Mouse (Mus musculus) hindbrain, embryonic 16.5 days (tissue): ENCODE measurements around the gene Tbl2. TPM values are rescaled to one million over a fixed set of nuclear protein-coding genes. Genes with fewer than 3 reads are reported as not detected.

Experiments
- ATAC-seq: fragments of 200-750 bp; cut with Nextera tagmentation; 2 replicates; pipeline ENCODE4 v1.8.0; 2017; ENCODE audit warnings: moderate TSS enrichment, moderate library complexity
- H3K27ac ChIP-seq: fragments of 300-500 bp; sonication (generic); 2 replicates; pipeline ENCODE4 v1.5.1; 2014; ENCODE audit warnings: low read depth, mild to moderate bottlenecking, control low read depth, low read length, moderate library complexity
- H3K27me3 ChIP-seq: fragments of 300-500 bp; sonication (generic); replicated peaks from 2 replicates; pipeline ENCODE4 v1.6.1; 2014; ENCODE audit warnings: low read length; ENCODE audit not compliant: control insufficient read depth, insufficient read depth
- H3K36me3 ChIP-seq: fragments of 300-500 bp; sonication (generic); 2 replicates; pipeline ENCODE4 v1.6.1; 2014; ENCODE audit warnings: mild to moderate bottlenecking, low read length, moderate library complexity, mixed read lengths; ENCODE audit not compliant: control insufficient read depth, insufficient read depth
- H3K4me1 ChIP-seq: fragments of 300-500 bp; sonication (generic); 2 replicates; pipeline ENCODE4 v1.6.1; 2014; ENCODE audit warnings: low read depth, low read length; ENCODE audit not compliant: control insufficient read depth, insufficient read depth
- H3K4me2 ChIP-seq: fragments of 300-500 bp; sonication (generic); 2 replicates; pipeline ENCODE4 v1.6.1; 2014; ENCODE audit warnings: mild to moderate bottlenecking, low read length, control low read depth, moderate library complexity
- H3K4me3 ChIP-seq: fragments of 300-500 bp; sonication (generic); 2 replicates; pipeline ENCODE4 v1.5.1; 2014; ENCODE audit warnings: mild to moderate bottlenecking, low read length, control low read depth, moderate library complexity
- H3K9ac ChIP-seq: fragments of 300-500 bp; sonication (generic); 2 replicates; pipeline ENCODE4 v1.6.1; 2014; ENCODE audit warnings: low read depth, mild to moderate bottlenecking, control low read depth, low read length, moderate library complexity
- H3K9me3 ChIP-seq: fragments of 300-500 bp; sonication (generic); 2 replicates; pipeline ENCODE4 v1.6.1; 2014; ENCODE audit warnings: mild to moderate bottlenecking, low read length, moderate library complexity; ENCODE audit not compliant: control insufficient read depth
- WGBS: fragments of 180-500 bp; shearing (Covaris S2); extraction: QIAGEN DNeasy Blood & Tissue Kit; methylation state at CpG from one replicate; pipeline ENCODE4 v1.1.7; 2014; 5-methylcytosine and 5-hydroxymethylcytosine counted together
- polyA plus RNA-seq: library from polyadenylated mRNA; unstranded; fragments of >200 nt; fragmentation: Nextera tagmentation; extraction: Ambion mirVana; gene quantifications from 2 replicates; pipeline ENCODE4 v1.2.1, GENCODE M21; 2015

Gene Tbl2
- polyA plus RNA-seq, 1 experiment from 2014 or later: 15.0 TPM

DNA sequence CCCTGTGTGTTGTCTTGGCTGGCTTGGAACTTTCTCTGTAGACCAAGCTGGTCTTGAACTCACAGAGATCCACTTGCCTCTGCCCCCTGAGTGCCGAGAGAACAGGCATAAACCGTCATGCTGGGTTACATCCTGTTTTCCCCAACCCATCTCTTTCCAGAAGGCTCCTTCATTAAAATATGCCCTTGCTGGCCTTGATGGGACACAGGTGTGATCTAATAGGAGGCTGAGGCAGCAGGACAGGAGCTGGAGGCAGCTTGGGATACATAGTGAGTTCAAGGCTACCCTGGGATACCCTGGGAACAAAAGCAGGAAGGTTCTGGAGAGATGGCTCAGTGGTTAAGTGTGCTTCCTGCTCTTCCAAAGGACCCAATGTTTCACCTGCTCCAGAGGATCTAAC lies 9.6 kb upstream of the Tbl2 start:
- no peaks in the 10 kb centered on the region for H3K4me1 ChIP-seq
- ATAC-seq: no peak
- H3K9ac ChIP-seq: no peak overlapping the region
- 75% methylated on average over 2 of the region's 2 CpGs for WGBS
- no peak overlapping the region for H3K4me2 ChIP-seq
- H3K36me3 ChIP-seq: no peaks in the 10 kb centered on the region
- no peaks in the 10 kb centered on the region for H3K9me3 ChIP-seq
- 0 out of 2 replicates have a peak, but pooled peaks cover under 1% of the 10 kb centered on the region for H3K27me3 ChIP-seq
- no peak overlapping the region for H3K27ac ChIP-seq
- H3K4me3 ChIP-seq: no peak overlapping the region

DNA sequence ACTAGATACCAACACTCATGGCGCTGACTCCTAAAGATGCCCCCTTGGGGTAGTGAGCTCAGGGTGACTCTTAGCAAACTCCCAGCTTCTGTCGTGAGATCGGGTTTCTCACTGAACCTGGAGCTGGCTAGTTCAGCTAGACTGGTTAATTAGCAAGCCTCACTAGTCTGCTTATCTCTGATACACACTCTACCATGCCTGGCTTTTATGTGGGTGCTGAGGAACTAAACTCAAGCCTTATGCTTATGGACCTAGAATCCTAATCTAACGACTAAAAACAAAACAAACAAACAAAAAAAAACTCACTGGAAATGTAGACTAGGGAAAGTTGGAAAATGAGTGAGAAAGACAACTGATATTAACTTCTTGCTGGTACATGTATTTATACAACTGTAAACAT lies 5.0 kb upstream of the Tbl2 start:
- no peak overlapping the region for H3K9ac ChIP-seq
- H3K4me1 ChIP-seq: peaks cover 6% of the 10 kb centered on the region
- no peaks in the 10 kb centered on the region for H3K9me3 ChIP-seq
- H3K4me3 ChIP-seq: no peak overlapping the region
- H3K27me3 ChIP-seq: no peaks in the 10 kb centered on the region
- no peak for ATAC-seq
- WGBS: 72% methylated on average over 4 of the region's 4 CpGs
- no peaks in the 10 kb centered on the region for H3K36me3 ChIP-seq
- H3K4me2 ChIP-seq: no peak overlapping the region
- H3K27ac ChIP-seq: no peak overlapping the region

DNA sequence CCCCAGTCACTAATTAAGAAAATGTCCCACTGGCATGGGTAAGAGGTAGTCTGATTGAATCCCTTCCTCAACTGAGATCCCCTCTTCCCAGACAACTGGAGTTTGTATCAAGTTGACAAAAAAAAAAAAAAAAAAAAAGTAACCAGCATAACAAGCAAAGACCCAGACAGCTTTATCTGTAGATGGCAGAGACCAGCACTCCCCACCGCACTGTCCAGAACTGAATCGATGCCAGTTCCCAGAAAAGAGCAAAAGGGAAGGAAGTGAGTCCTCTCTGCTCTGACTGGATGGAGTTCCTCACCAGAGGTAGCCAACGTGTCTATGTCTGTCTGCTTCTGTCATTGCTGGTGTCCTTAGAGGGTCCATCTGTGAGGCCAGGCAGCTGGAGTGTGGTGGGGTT lies 3.9 kb upstream of the Tbl2 start:
- no peak for ATAC-seq
- Histone ChIP-seq H3K4me3 (no peak overlapping the region), H3K27ac (no peak overlapping the region), H3K27me3 (no peaks in the 10 kb centered on the region), H3K36me3 (no peaks in the 10 kb centered on the region), H3K9me3 (no peaks in the 10 kb centered on the region), H3K9ac (no peak overlapping the region), H3K4me2 (no peak overlapping the region), H3K4me1 (peaks cover 6% of the 10 kb centered on the region)
- WGBS: 76% methylated on average over 3 of the region's 3 CpGs

DNA sequence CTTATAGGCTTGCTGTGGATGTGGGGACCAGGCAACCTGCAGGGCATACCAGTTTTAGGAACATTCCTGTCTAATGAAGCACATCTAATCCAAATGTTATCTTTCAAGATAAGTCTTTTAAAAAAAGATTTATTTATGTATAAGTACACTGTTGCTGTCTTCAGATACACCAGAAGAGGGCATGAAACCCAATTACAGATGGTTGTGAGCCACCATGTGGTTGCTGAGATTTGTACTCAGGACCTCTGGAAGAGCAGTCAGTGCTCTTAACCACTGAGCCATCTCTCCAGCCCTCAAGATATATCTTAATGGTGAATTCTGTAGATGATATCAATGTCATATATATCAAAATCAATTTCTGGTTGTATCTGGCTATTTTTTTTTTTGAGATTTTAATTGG lies 3.5 kb upstream of the Tbl2 start:
- Histone ChIP-seq H3K27me3 (no peaks in the 10 kb centered on the region), H3K9ac (no peak overlapping the region), H3K9me3 (no peaks in the 10 kb centered on the region), H3K36me3 (no peaks in the 10 kb centered on the region), H3K27ac (no peak overlapping the region), H3K4me3 (no peak overlapping the region), H3K4me2 (no peak overlapping the region), H3K4me1 (peaks cover 6% of the 10 kb centered on the region)
- no peak for ATAC-seq

DNA sequence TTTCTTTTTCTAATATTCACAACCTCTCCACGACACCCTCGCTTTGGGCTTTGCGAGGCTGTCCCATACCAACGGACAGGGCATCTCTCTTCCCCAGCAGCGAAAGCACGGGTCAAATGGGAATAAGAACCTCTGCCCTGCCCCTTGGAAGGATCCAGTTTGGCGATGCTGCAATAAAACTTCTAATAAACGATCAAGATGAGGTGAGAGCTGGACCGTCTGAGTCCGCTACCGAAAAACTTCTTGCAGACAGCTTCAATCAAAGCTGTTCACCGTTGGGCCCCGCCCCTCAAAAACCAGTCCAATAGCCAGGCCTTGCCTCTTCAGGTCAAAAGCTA lies 773 bp upstream of the Tbl2 start:
- Histone ChIP-seq H3K4me3 (peak overlapping the region; percentile 74), H3K4me1 (peaks cover 6% of the 10 kb centered on the region), H3K27ac (peak overlapping the region; percentile 84), H3K4me2 (peak overlapping the region; percentile 83), H3K9ac (peak overlapping the region; percentile 79), H3K9me3 (no peaks in the 10 kb centered on the region), H3K36me3 (no peaks in the 10 kb centered on the region), H3K27me3 (no peaks in the 10 kb centered on the region)
- under 1% methylated on average over 13 of the region's 13 CpGs for WGBS
- no peak for ATAC-seq

DNA sequence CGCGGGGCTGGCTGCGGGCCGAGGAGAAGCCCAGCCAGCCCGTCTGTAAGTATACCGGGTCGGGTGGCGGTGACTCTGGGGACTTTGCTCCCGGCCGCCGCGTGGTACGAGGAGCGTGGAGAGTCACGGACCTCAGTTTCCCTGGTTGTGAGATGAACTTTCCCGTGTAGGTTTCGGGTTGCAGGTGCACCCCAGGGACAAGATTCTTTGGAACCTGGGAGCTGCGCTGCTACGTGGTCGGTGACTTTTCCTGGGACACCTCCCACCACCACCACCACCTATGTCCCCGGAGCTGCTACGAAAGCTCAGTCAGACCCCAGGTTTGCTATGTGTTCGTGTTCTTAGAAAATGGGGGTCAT lies 342 bp downstream of the Tbl2 start:
- peak overlapping the region; percentile 74 for H3K4me3 ChIP-seq

DNA sequence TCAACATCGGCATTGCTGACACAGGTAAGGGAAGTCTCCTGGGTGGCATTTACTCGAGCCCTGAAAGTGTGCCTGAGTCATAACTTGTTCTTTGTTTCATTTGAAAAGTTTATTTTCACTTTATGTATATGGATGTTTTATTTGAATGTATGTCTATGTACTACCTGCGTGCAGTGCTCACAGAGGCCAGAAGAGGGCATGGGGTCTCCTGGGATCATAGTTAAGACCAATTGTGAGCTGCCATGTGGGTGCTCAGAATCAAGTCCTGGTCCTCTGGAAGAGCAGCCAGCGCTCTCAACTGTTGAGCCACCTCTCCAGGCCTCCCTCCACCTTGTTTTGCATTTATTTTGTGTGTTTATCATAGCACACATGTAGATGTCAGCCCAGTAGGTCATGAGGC lies 7.0 kb downstream of the Tbl2 start:
- 96% methylated on average over 4 of the region's 4 CpGs for WGBS
- Histone ChIP-seq H3K4me1 (no peaks in the 10 kb centered on the region), H3K36me3 (peaks cover 22% of the 10 kb centered on the region)

More for the DNA sequence above, 342 bp downstream of the Tbl2 start:
- H3K9me3 ChIP-seq: no peaks in the 10 kb centered on the region
- H3K27me3 ChIP-seq: no peaks in the 10 kb centered on the region
- no peaks in the 10 kb centered on the region for H3K36me3 ChIP-seq
- H3K4me1 ChIP-seq: peaks cover 6% of the 10 kb centered on the region
- peak overlapping the region; percentile 83 for H3K4me2 ChIP-seq
- ATAC-seq: no peak
- 0% methylated on average over 21 of the region's 23 CpGs for WGBS
- peak overlapping the region; percentile 79 for H3K9ac ChIP-seq
- peak overlapping the region; percentile 84 for H3K27ac ChIP-seq

DNA sequence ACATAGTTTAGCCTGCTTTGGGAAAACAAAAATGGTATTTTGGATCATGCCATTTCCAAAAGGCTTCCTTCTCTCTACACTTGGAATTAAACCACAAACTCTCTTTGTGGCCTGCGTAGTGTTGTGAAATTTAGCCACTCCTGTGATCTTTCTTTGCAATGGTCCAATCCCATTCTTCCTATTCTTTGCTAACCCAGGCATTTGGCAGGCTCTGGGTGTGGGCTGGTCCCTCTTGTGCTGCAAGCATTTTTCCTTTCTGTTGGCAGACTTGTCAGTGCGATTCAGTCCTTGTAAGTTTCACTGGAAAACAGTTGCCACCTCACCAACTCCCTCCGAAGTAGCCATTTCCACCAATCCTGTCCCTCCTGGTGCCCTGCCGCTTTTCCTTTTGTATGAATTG lies 11.8 kb downstream of the Tbl2 start:
- H3K9me3 ChIP-seq: no peaks in the 10 kb centered on the region
- H3K27me3 ChIP-seq: no peaks in the 10 kb centered on the region
- no peak overlapping the region for H3K4me2 ChIP-seq
- no peak overlapping the region for H3K9ac ChIP-seq
- 91% methylated on average over 4 of the region's 4 CpGs for WGBS
- no peak for ATAC-seq
- H3K36me3 ChIP-seq: peaks cover 25% of the 10 kb centered on the region
- H3K4me3 ChIP-seq: no peak overlapping the region
- no peak overlapping the region for H3K27ac ChIP-seq
- H3K4me1 ChIP-seq: no peaks in the 10 kb centered on the region

More for the DNA sequence above, 7.0 kb downstream of the Tbl2 start:
- no peak overlapping the region for H3K27ac ChIP-seq
- no peak for ATAC-seq
- no peaks in the 10 kb centered on the region for H3K9me3 ChIP-seq
- no peak overlapping the region for H3K4me3 ChIP-seq
- H3K9ac ChIP-seq: no peak overlapping the region
- H3K27me3 ChIP-seq: no peaks in the 10 kb centered on the region
- no peak overlapping the region for H3K4me2 ChIP-seq

DNA sequence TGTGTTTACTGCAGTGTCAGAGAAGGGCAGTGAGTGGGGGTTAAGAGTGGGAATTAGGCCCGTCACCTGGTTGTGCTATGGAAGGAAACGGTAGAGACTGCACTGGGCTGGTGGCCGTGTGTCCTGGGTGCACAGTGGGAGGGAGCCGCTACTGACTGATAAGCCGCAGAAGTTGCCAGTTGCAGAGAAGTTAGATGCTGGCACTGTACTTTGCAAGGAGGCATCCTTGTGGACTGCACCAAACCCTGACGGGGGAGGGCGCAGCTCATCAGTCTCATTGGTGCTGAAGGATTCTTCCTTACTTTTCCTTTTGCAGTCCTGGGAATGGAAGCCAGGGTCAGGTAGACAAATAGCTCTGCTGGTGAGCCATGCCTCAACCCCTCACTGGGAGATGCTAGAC lies 12.2 kb downstream of the Tbl2 start:
- Histone ChIP-seq H3K9me3 (no peaks in the 10 kb centered on the region), H3K27me3 (no peaks in the 10 kb centered on the region), H3K36me3 (peaks cover 25% of the 10 kb centered on the region), H3K4me3 (no peak overlapping the region), H3K4me2 (no peak overlapping the region), H3K9ac (no peak overlapping the region), H3K4me1 (no peaks in the 10 kb centered on the region), H3K27ac (no peak overlapping the region)
- WGBS: 90% methylated on average over 7 of the region's 7 CpGs
- ATAC-seq: no peak

DNA sequence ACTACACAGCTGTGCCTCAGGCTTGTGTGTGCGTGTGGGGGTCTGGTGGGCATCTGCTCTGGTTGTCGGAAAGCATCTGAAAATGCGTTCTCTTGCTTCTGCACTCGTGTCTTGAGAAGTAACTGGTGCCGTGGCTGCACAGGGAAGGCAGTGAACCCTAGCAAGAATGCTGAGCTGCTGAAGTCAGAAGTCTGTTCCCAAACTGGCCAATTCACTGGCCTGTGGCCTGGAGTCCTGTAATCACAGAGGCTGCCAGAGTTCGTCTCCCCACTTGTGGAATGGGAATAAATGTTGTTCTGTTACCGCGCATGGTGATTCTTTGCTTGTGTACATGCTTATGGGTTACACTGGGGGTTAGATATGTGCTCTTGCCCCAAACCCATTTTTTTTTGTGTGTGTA lies 12.9 kb downstream of the Tbl2 start:
- Histone ChIP-seq H3K9ac (no peak overlapping the region), H3K4me3 (no peak overlapping the region), H3K4me2 (no peak overlapping the region), H3K9me3 (no peaks in the 10 kb centered on the region), H3K36me3 (peaks cover 21% of the 10 kb centered on the region), H3K4me1 (no peaks in the 10 kb centered on the region), H3K27me3 (no peaks in the 10 kb centered on the region), H3K27ac (no peak overlapping the region)
- 96% methylated on average over 8 of the region's 8 CpGs for WGBS
- no peak for ATAC-seq
